Mouse (Mus musculus) bone marrow macrophage, adult 2 months (primary cell): ENCODE data around the gene Hpgd. TPM values are rescaled to one million over a fixed set of nuclear protein-coding genes. Genes with fewer than 3 reads are reported as not detected.
"Not testable (repeated sequence)": the region's sequence is repeated elsewhere in the genome, so short reads cannot be mapped to it uniquely, and the experiment has no call there.

Source experiments
- H3K27ac ChIP-seq: 2 replicates; pipeline ENCODE4 v1.5.1; 2012; ENCODE audit warnings: low read depth, low read length; ENCODE audit not compliant: insufficient read depth
- H3K4me1 ChIP-seq: 2 replicates; pipeline ENCODE4 v1.6.1; 2012; ENCODE audit warnings: low read length; ENCODE audit not compliant: control insufficient read depth, insufficient read depth
- H3K4me3 ChIP-seq: 2 replicates; pipeline ENCODE4 v1.5.1; 2012; ENCODE audit warnings: mild to moderate bottlenecking, low read length, moderate library complexity; ENCODE audit not compliant: insufficient read depth
- CTCF ChIP-seq: IDR thresholded peaks from 2 replicates; pipeline ENCODE4 v1.5.1; 2012; ENCODE audit warnings: low read depth, mild to moderate bottlenecking, low read length, moderate library complexity
- POLR2A ChIP-seq: IDR thresholded peaks from 2 replicates; pipeline ENCODE4 v1.6.1; 2012; ENCODE audit warnings: mild to moderate bottlenecking, low read depth, low read length, borderline replicate concordance
- polyA plus RNA-seq: library from polyadenylated mRNA; stranded (reverse); fragments of >200 nt; gene quantifications from 2 replicates; pipeline ENCODE4 v1.2.4, GENCODE M21; 2012; ENCODE audit not compliant: missing spikeins, insufficient read depth, insufficient read length

Gene Hpgd
- polyA plus RNA-seq, 1 experiment = 457 TPM

GRCm38 (mm10) chr8:56284957-56285356 is 9.4 kb upstream of the Hpgd start:
- peaks cover 25% of the 10 kb centered on the region for H3K4me1 ChIP-seq
- no peak overlapping the region for H3K4me3 ChIP-seq
- H3K27ac ChIP-seq = peak overlapping the region; percentile 81
- no peak for TF ChIP-seq CTCF
- TF ChIP-seq POLR2A = no peak

DNA sequence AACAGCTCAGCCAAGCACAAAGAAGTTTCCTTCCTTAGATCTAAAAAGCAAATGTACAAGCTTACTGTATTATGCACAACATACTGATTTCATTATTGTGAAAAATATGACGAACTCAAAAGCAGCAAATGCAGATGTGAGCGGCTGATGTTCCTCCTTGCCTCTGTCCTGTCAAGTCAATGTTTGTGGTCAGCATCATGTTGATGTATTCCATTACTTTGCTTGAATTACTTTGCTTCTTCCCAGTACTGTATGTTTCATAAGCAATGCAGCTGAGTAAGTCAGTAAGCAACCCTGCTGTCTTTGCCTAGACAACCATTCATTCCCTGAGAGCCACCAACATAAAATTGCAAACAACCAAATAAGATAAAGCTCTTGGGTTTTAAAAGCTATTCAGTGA is 7.7 kb upstream of the Hpgd start:
- TF ChIP-seq CTCF (no peak), POLR2A (no peak)
- Histone ChIP-seq H3K4me3 (no peak overlapping the region), H3K27ac (no peak overlapping the region), H3K4me1 (peaks cover 27% of the 10 kb centered on the region)

DNA sequence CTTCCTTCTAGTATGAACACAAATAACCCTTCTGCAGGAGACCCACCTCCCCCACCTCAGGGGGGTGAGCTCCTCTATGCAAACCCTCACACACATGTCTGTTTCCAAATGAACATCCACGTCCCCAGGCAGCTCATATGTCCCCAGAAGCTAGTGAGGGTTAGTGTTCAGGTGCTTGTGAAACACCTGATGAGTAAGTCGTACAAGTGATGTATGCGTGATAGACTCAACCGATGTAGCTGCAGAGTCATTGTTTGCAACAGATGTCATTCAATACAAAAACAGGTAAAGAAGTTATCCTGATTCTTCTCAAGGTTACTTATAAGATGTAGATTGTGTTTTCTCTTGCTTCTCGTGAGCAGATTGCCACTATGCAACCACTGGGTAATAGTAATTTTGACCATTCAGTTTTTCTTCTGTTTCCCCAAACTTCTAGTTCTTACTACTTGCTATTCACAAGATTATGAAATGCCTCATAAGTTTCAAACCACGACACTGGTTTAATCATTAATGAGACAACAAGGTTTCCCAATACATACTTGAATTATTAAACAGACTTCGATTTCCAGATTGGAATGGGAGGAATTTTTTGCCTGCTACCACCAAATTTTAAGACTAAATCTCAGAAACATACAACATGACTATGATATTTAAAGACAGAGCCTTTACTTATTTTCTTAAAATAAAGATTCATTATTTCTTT is 6.9 kb upstream of the Hpgd start:
- no peak overlapping the region for H3K27ac ChIP-seq
- no peak overlapping the region for H3K4me3 ChIP-seq
- no peak for TF ChIP-seq POLR2A
- TF ChIP-seq CTCF = no peak
- H3K4me1 ChIP-seq = peaks cover 35% of the 10 kb centered on the region

GRCm38 (mm10) chr8:56292318-56292717 is 2.1 kb upstream of the Hpgd start:
- Histone ChIP-seq H3K27ac (peak overlapping the region; percentile 75), H3K4me3 (no peak overlapping the region), H3K4me1 (peaks cover 24% of the 10 kb centered on the region)
- TF ChIP-seq CTCF = no peak

GRCm38 (mm10) chr8:56293480-56293879 is 905 bp upstream of the Hpgd start:
- Histone ChIP-seq H3K4me3 (0 out of 2 replicates have a peak overlapping the region, but pooled peaks have one; percentile 10), H3K27ac (peak overlapping the region; percentile 82)
- no peak for TF ChIP-seq POLR2A
- no peak for TF ChIP-seq CTCF

GRCm38 (mm10) chr8:56294886-56295555 is 636 bp downstream of the Hpgd start:
- Histone ChIP-seq H3K27ac (peak overlapping the region; percentile 82), H3K4me1 (peaks cover 30% of the 10 kb centered on the region), H3K4me3 (peak overlapping the region; percentile 71)
- TF ChIP-seq CTCF = no peak

More at GRCm38 (mm10) chr8:56293480-56293879, 905 bp upstream of the Hpgd start:
- peaks cover 24% of the 10 kb centered on the region for H3K4me1 ChIP-seq

- no peak for TF ChIP-seq CTCF
- peak overlapping the region; percentile 73 for H3K27ac ChIP-seq
- H3K4me3 ChIP-seq = 0 out of 2 replicates have a peak overlapping the region, but pooled peaks have one; percentile 2
- peaks cover 14% of the 10 kb centered on the region for H3K4me1 ChIP-seq
Measured at GRCm38 (mm10) chr8:56299421-56299820, 5.0 kb downstream of the Hpgd start.

GRCm38 (mm10) chr8:56301303-56301702 is 6.9 kb downstream of the Hpgd start:
- peaks cover 17% of the 10 kb centered on the region for H3K4me1 ChIP-seq
- H3K27ac ChIP-seq = peak overlapping the region; percentile 65
- not testable (repeated sequence) for H3K4me3 ChIP-seq

DNA sequence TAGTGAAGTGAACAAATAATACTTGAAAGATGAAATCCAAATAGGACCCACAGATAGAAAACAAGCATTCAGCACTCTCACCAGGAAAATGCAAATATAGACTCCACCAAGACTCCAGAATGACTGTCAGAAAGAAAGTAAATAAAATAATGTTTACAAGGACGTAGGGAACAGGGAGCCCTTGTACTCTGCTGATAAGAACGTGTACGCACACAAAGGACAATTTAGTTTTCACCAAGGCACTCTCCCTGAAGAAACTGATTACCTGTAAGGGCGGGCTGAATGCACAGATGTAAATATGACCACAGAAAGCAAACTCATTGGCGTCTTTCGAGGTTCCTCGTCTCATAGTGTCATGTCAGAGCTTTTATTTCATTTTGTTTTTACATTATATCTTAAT is 10.2 kb downstream of the Hpgd start:
- peaks cover 13% of the 10 kb centered on the region for H3K4me1 ChIP-seq
- H3K27ac ChIP-seq = no peak overlapping the region
- H3K4me3 ChIP-seq = no peak overlapping the region
- TF ChIP-seq POLR2A (no peak), CTCF (no peak)

DNA sequence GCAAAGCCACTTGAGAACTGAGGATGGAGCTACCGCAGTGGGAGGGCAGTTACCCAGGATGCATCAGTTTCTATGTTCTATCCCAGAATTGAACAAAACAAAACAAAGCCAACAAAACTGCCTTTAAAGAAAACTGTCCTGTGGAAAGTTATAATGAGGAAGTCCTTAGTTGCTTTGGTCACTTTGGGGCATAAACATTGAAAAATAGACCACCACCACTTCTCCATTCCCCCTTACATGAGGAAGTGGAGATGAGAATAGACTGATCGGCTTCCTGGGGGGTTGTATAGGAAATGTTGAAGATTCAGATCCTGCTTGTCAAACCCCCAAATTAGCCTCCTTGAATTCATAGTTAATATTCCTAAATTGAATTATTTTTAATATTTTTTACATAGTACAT is 19.2 kb downstream of the Hpgd start:
- Histone ChIP-seq H3K4me3 (no peak overlapping the region), H3K27ac (peak overlapping the region; percentile 81), H3K4me1 (peaks cover 29% of the 10 kb centered on the region)
- TF ChIP-seq CTCF = no peak
- no peak for TF ChIP-seq POLR2A
